ENCODE assay signal across 7 mouse cellular contexts in the genomic region with DNA sequence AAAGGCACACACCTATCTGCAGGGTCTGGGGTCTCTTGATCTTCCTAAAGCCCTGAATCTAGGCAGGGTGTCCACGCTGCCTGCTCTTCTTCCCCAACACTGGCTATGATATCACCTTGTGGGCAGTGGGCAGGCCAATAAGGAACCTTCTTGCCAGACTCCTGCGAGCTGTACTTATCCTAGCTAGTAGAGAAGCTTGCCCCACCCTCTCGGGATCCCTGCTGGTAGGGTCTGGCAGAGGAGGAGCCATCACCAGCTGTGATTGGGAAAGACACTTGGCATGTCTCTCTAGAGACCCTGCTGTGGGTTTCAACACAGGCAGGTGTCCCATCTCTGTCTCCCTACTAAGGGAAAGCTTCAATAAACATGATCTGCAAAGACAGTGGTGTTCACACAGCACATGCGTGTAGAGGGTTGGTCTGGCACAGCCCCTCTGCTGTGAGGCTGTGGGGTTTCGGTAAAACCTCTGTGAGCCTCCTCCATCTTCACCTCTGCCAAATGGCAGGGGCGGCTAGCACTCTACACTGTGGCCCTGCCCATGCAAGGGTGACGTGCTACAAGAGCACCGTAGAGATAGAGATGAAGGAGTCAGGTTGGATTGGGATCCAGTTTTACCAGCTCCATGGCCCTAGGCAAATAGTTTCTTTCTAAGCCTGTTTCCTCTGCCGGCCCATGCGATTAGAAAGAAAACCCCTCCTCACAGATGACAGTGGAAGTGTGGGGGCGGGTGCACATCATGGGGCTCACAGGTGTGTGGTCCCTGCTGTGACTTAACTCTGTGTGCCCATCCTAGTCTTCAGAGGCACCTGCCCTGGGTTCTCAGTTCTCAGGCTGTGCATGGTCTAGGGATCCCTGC. TPM values are rescaled to one million over a fixed set of nuclear protein-coding genes. Genes with fewer than 3 reads are reported as not detected.
DNase-seq lines count a peak whose midpoint lies in the region; ATAC-seq and TF ChIP-seq lines count a peak whose summit lies in the region.

No protein-coding gene starts in this region.

- no peak for TF ChIP-seq POLR2A in lung, adult 2 months (IDR thresholded peaks at IDR 0.05; ENCODE audit: borderline replicate concordance, extremely low read depth, low read depth, low read length)

- H3K4me2 ChIP-seq in lung, embryonic 14.5 days = 0 out of 2 replicates have a peak overlapping the region, but pooled peaks have one; percentile 1
- 0 out of 2 replicates have a peak overlapping the region, but pooled peaks have one; percentile 20 for H3K4me2 ChIP-seq in embryonic facial prominence, embryonic 13.5 days
- no peak overlapping the region for H3K4me2 ChIP-seq in hindbrain, embryonic 13.5 days

- 42% methylated on average over 11 of the region's 11 CpGs for WGBS in lung, embryonic 14.5 days
- WGBS in lung, adult 2 months = 54% methylated on average over 11 of the region's 11 CpGs
- 49% methylated on average over 11 of the region's 11 CpGs for WGBS in embryonic facial prominence, embryonic 13.5 days
- 74% methylated on average over 11 of the region's 11 CpGs for WGBS in hindbrain, embryonic 13.5 days

- no peak overlapping the region for H3K4me3 ChIP-seq in lung, embryonic 14.5 days (ENCODE audit: low read depth, low read length)
- no peak overlapping the region for H3K4me3 ChIP-seq in lung, adult 2 months (replicated peaks; ENCODE audit: extremely low read depth, low read depth, low read length)
- no peak overlapping the region for H3K4me3 ChIP-seq in embryonic facial prominence, embryonic 13.5 days
- H3K4me3 ChIP-seq in hindbrain, embryonic 13.5 days = no peak overlapping the region

- DNase-seq in lung, embryonic 14.5 days = no peak
- no peak for DNase-seq in lung, adult 2 months
- peak; percentile 42 for DNase-seq in splenic B cell, adult 2 months (ENCODE audit: low read depth, low spot score)
- DNase-seq in layer of hippocampus, postnatal 25 days (ENCODE audit: extremely low spot score in 1 of 2, low spot score in 1 of 2) = no peak
- DNase-seq in spleen, adult 12 weeks (ENCODE audit: low spot score) = no peak

- ATAC-seq in lung, embryonic 14.5 days (ENCODE audit: insufficient read depth) = no peak
- ATAC-seq in embryonic facial prominence, embryonic 13.5 days (ENCODE audit: insufficient number of reproducible peaks, insufficient read depth, low FRiP score, low TSS enrichment, low read depth) = 0 out of 2 replicates have a peak, but pooled peaks have one; percentile 39
- ATAC-seq in hindbrain, embryonic 13.5 days (ENCODE audit: low FRiP score) = no peak

- peaks cover 13% of the 10 kb centered on the region; the same call in 1 of the 2 replicates for H3K4me1 ChIP-seq in lung, embryonic 14.5 days (ENCODE audit: insufficient read depth)
- peaks cover 22% of the 10 kb centered on the region for H3K4me1 ChIP-seq in lung, adult 2 months (ENCODE audit: control insufficient read depth, insufficient read depth, low read length)
- peaks cover 47% of the 10 kb centered on the region for H3K4me1 ChIP-seq in embryonic facial prominence, embryonic 13.5 days
- H3K4me1 ChIP-seq in hindbrain, embryonic 13.5 days (replicated peaks) = peaks cover 72% of the 10 kb centered on the region

- H3K36me3 ChIP-seq in lung, embryonic 14.5 days (ENCODE audit: insufficient read depth) = no peaks in the 10 kb centered on the region
- no peaks in the 10 kb centered on the region for H3K36me3 ChIP-seq in embryonic facial prominence, embryonic 13.5 days
- H3K36me3 ChIP-seq in hindbrain, embryonic 13.5 days = no peaks in the 10 kb centered on the region
- no peaks in the 10 kb centered on the region for H3K36me3 ChIP-seq in splenic B cell, adult 2 months (ENCODE audit: control insufficient read depth, insufficient read depth, low read length, poor library complexity, severe bottlenecking)

- H3K9me3 ChIP-seq in lung, embryonic 14.5 days (ENCODE audit: low read depth, low read length) = no peaks in the 10 kb centered on the region
- no peaks in the 10 kb centered on the region for H3K9me3 ChIP-seq in embryonic facial prominence, embryonic 13.5 days
- no peaks in the 10 kb centered on the region for H3K9me3 ChIP-seq in hindbrain, embryonic 13.5 days

- no peak overlapping the region for H3K27ac ChIP-seq in lung, embryonic 14.5 days (ENCODE audit: low read depth)
- peak overlapping the region; percentile 71 for H3K27ac ChIP-seq in embryonic facial prominence, embryonic 13.5 days
- peak overlapping the region; percentile 99 for H3K27ac ChIP-seq in hindbrain, embryonic 13.5 days

- H3K9ac ChIP-seq in lung, embryonic 14.5 days = no peak overlapping the region
- no peak overlapping the region for H3K9ac ChIP-seq in embryonic facial prominence, embryonic 13.5 days
- H3K9ac ChIP-seq in hindbrain, embryonic 13.5 days = no peak overlapping the region

- TF ChIP-seq CTCF in lung, embryonic 14.5 days (IDR thresholded peaks at IDR 0.05; ENCODE audit: low read depth) = no peak
- no peak for TF ChIP-seq CTCF in lung, adult 2 months (IDR thresholded peaks at IDR 0.05; ENCODE audit: insufficient read depth, low read length)

- H3K27me3 ChIP-seq in lung, embryonic 14.5 days (ENCODE audit: insufficient read depth, low read length) = no peaks in the 10 kb centered on the region
- no peaks in the 10 kb centered on the region for H3K27me3 ChIP-seq in embryonic facial prominence, embryonic 13.5 days
- no peaks in the 10 kb centered on the region for H3K27me3 ChIP-seq in hindbrain, embryonic 13.5 days
- H3K27me3 ChIP-seq in splenic B cell, adult 2 months (ENCODE audit: control insufficient read depth, insufficient read depth, low read length, poor library complexity, severe bottlenecking) = no peaks in the 10 kb centered on the region

RNA-seq across cellular contexts. Expression of a gene that starts 16.3 kb away (rescaled TPM):
- polyA plus RNA-seq in lung, embryonic 14.5 days (2014; fragmentation: Nextera tagmentation; extraction: Ambion mirVana) = 33.8 and 45.3 TPM in 2 replicates
- 192 and 233 TPM in 2 replicates for polyA plus RNA-seq in lung, adult 2 months (2012; rRNA removed)
- polyA plus RNA-seq in embryonic facial prominence, embryonic 13.5 days (2015; fragmentation: Nextera tagmentation; extraction: Ambion mirVana) = 18.4 and 19.8 TPM in 2 replicates
- polyA plus RNA-seq in hindbrain, embryonic 13.5 days (2015; fragmentation: Nextera tagmentation; extraction: Ambion mirVana) = 158 and 162 TPM in 2 replicates
- total RNA-seq in layer of hippocampus, postnatal 25 days (2021) = 100 to 1,000 TPM; 101 to 103 TPM

RNA-seq across cellular contexts. Expression of a gene that starts 26.7 kb away (rescaled TPM):
- polyA plus RNA-seq in lung, embryonic 14.5 days (2014; fragmentation: Nextera tagmentation; extraction: Ambion mirVana) = 4.0 and 4.7 TPM in 2 replicates
- 15.4 and 18.9 TPM in 2 replicates for polyA plus RNA-seq in lung, adult 2 months (2012; rRNA removed)
- 2.1 and 2.8 TPM in 2 replicates for polyA plus RNA-seq in embryonic facial prominence, embryonic 13.5 days (2015; fragmentation: Nextera tagmentation; extraction: Ambion mirVana)
- polyA plus RNA-seq in hindbrain, embryonic 13.5 days (2015; fragmentation: Nextera tagmentation; extraction: Ambion mirVana) = 1.3 and 1.6 TPM in 2 replicates
- total RNA-seq in layer of hippocampus, postnatal 25 days (2021) = under 1 TPM; 0.21 to 0.22 TPM
